Mouse (Mus musculus): ENCODE results near the gene Disc1. TPM values are rescaled to one million over a fixed set of nuclear protein-coding genes. Genes with fewer than 3 reads are reported as not detected.

Disc1 gene
- polyA plus RNA-seq, 1 experiment, result 1.2 TPM

- WGBS, result 89% methylated on average over 4 of the region's 4 CpGs
- H3K27ac ChIP-seq (ENCODE audit: insufficient read depth, low read length), result no peak overlapping the region
- TF ChIP-seq CTCF (IDR thresholded peaks at IDR 0.05; ENCODE audit: borderline replicate concordance, insufficient read depth, low read depth, low read length) (no peak), POLR2A (IDR thresholded peaks at IDR 0.05; ENCODE audit: borderline replicate concordance, insufficient read depth, low read length) (no peak)
- DNase-seq, result no peak
- H3K27me3 ChIP-seq (ENCODE audit: control insufficient read depth, insufficient read depth, low read length), result no peaks in the 10 kb centered on the region
- H3K4me3 ChIP-seq (replicated peaks; ENCODE audit: insufficient read depth, low read depth, low read length), result no peak overlapping the region
- H3K4me1 ChIP-seq (ENCODE audit: control insufficient read depth, insufficient read depth, low read length), result no peaks in the 10 kb centered on the region; the same call in 1 of the 2 replicates
These were observed 230.9 kb downstream of the Disc1 start for GRCm38 (mm10) chr8:125284875-125285274.

- no peaks in the 10 kb centered on the region for H3K27me3 ChIP-seq (ENCODE audit: control insufficient read depth, insufficient read depth, low read length)
- WGBS, result 80% methylated on average over 8 of the region's 8 CpGs
- H3K4me1 ChIP-seq (ENCODE audit: control insufficient read depth, insufficient read depth, low read length), result no peaks in the 10 kb centered on the region; the same call in 1 of the 2 replicates
- H3K4me3 ChIP-seq (replicated peaks; ENCODE audit: insufficient read depth, low read depth, low read length), result no peak overlapping the region
- H3K27ac ChIP-seq (ENCODE audit: insufficient read depth, low read length), result no peak overlapping the region
- TF ChIP-seq POLR2A (IDR thresholded peaks at IDR 0.05; ENCODE audit: borderline replicate concordance, insufficient read depth, low read length) (no peak), CTCF (IDR thresholded peaks at IDR 0.05; ENCODE audit: borderline replicate concordance, insufficient read depth, low read depth, low read length) (no peak)
- peak in 1 of 2 experiments; percentile 17 for DNase-seq
These were observed 231.4 kb downstream of the Disc1 start for GRCm38 (mm10) chr8:125285391-125285790.

GRCm38 (mm10) chr8:125285966-125286681, 232.1 kb downstream of the Disc1 start:
- no peak overlapping the region for H3K27ac ChIP-seq (ENCODE audit: insufficient read depth, low read length)
- H3K27me3 ChIP-seq (ENCODE audit: control insufficient read depth, insufficient read depth, low read length), result no peaks in the 10 kb centered on the region
- no peaks in the 10 kb centered on the region; the same call in 1 of the 2 replicates for H3K4me1 ChIP-seq (ENCODE audit: control insufficient read depth, insufficient read depth, low read length)
- WGBS, result 85% methylated on average over 12 of the region's 12 CpGs
- no peak overlapping the region for H3K4me3 ChIP-seq (replicated peaks; ENCODE audit: insufficient read depth, low read depth, low read length)
- peak in 1 of 2 experiments; percentile 18 for DNase-seq
- TF ChIP-seq POLR2A (IDR thresholded peaks at IDR 0.05; ENCODE audit: borderline replicate concordance, insufficient read depth, low read length) (no peak), CTCF (IDR thresholded peaks at IDR 0.05; ENCODE audit: borderline replicate concordance, insufficient read depth, low read depth, low read length) (no peak)

- 79% methylated on average over 4 of the region's 4 CpGs for WGBS
- H3K27ac ChIP-seq (ENCODE audit: insufficient read depth, low read length), result no peak overlapping the region
- DNase-seq, result no peak
- no peak overlapping the region for H3K4me3 ChIP-seq (replicated peaks; ENCODE audit: insufficient read depth, low read depth, low read length)
- H3K27me3 ChIP-seq (ENCODE audit: control insufficient read depth, insufficient read depth, low read length), result no peaks in the 10 kb centered on the region
- H3K4me1 ChIP-seq (ENCODE audit: control insufficient read depth, insufficient read depth, low read length), result no peaks in the 10 kb centered on the region; the same call in 1 of the 2 replicates
- no peak for TF ChIP-seq CTCF (IDR thresholded peaks at IDR 0.05; ENCODE audit: borderline replicate concordance, insufficient read depth, low read depth, low read length)
- no peak for TF ChIP-seq POLR2A (IDR thresholded peaks at IDR 0.05; ENCODE audit: borderline replicate concordance, insufficient read depth, low read length)
These were observed 233.3 kb downstream of the Disc1 start for GRCm38 (mm10) chr8:125287311-125287710.

GRCm38 (mm10) chr8:125287841-125288341, 233.9 kb downstream of the Disc1 start:
- H3K4me1 ChIP-seq (ENCODE audit: control insufficient read depth, insufficient read depth, low read length), result no peaks in the 10 kb centered on the region; the same call in 1 of the 2 replicates
- DNase-seq, result no peak
- H3K27me3 ChIP-seq (ENCODE audit: control insufficient read depth, insufficient read depth, low read length), result no peaks in the 10 kb centered on the region
- 64% methylated on average over 7 of the region's 7 CpGs for WGBS
- H3K27ac ChIP-seq (ENCODE audit: insufficient read depth, low read length), result no peak overlapping the region
- H3K4me3 ChIP-seq (replicated peaks; ENCODE audit: insufficient read depth, low read depth, low read length), result no peak overlapping the region
- TF ChIP-seq CTCF (IDR thresholded peaks at IDR 0.05; ENCODE audit: borderline replicate concordance, insufficient read depth, low read depth, low read length), result no peak
- TF ChIP-seq POLR2A (IDR thresholded peaks at IDR 0.05; ENCODE audit: borderline replicate concordance, insufficient read depth, low read length), result no peak

- H3K4me1 ChIP-seq (ENCODE audit: control insufficient read depth, insufficient read depth, low read length), result peaks cover 4% of the 10 kb centered on the region
- no peak for DNase-seq
- no peak overlapping the region for H3K4me3 ChIP-seq (replicated peaks; ENCODE audit: insufficient read depth, low read depth, low read length)
- TF ChIP-seq CTCF (IDR thresholded peaks at IDR 0.05; ENCODE audit: borderline replicate concordance, insufficient read depth, low read depth, low read length) (no peak), POLR2A (IDR thresholded peaks at IDR 0.05; ENCODE audit: borderline replicate concordance, insufficient read depth, low read length) (no peak)
- no peak overlapping the region for H3K27ac ChIP-seq (ENCODE audit: insufficient read depth, low read length)
- H3K27me3 ChIP-seq (ENCODE audit: control insufficient read depth, insufficient read depth, low read length), result no peaks in the 10 kb centered on the region
- WGBS, result 78% methylated on average over 10 of the region's 10 CpGs
These were observed 237.5 kb downstream of the Disc1 start for GRCm38 (mm10) chr8:125291506-125291905.

- 90% methylated on average over 22 of the region's 22 CpGs for WGBS
- no peak overlapping the region for H3K27ac ChIP-seq (ENCODE audit: insufficient read depth, low read length)
- H3K4me1 ChIP-seq (ENCODE audit: control insufficient read depth, insufficient read depth, low read length), result peaks cover 4% of the 10 kb centered on the region
- no peak for DNase-seq
- TF ChIP-seq CTCF (IDR thresholded peaks at IDR 0.05; ENCODE audit: borderline replicate concordance, insufficient read depth, low read depth, low read length) (no peak), POLR2A (IDR thresholded peaks at IDR 0.05; ENCODE audit: borderline replicate concordance, insufficient read depth, low read length) (no peak)
- no peaks in the 10 kb centered on the region for H3K27me3 ChIP-seq (ENCODE audit: control insufficient read depth, insufficient read depth, low read length)
- H3K4me3 ChIP-seq (replicated peaks; ENCODE audit: insufficient read depth, low read depth, low read length), result no peak overlapping the region
These were observed 238.1 kb downstream of the Disc1 start for GRCm38 (mm10) chr8:125291932-125292717.
